Mouse (Mus musculus): Measurements from ENCODE around the gene Pim3. TPM values are rescaled to one million over a fixed set of nuclear protein-coding genes. Genes with fewer than 3 reads are reported as not detected.

Gene Pim3
- total RNA-seq, 4 experiments from 2014 or later: 62.7 to 164 (median 75.8) TPM

DNA sequence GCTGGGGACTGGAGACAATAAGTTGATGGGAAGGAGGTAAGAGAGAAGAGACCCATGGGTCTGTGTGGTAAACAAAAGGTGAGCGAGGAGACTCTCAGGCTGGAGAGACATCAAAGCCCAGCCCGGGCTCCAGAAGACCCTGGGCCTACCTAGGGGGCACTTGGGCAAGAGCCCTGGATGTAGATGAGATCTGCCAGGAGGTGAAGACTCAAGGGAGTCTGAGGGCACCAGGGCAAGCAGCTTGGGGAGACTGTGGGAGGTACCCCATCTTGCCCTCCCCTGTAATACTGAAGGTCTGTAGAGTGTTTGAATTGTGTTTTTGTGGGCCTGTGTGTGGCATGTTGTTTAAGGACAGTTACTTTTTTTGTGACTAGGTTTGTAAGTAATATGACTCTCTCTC, 3.3 kb upstream of the Pim3 start:
- DNase-seq: no peak

DNA sequence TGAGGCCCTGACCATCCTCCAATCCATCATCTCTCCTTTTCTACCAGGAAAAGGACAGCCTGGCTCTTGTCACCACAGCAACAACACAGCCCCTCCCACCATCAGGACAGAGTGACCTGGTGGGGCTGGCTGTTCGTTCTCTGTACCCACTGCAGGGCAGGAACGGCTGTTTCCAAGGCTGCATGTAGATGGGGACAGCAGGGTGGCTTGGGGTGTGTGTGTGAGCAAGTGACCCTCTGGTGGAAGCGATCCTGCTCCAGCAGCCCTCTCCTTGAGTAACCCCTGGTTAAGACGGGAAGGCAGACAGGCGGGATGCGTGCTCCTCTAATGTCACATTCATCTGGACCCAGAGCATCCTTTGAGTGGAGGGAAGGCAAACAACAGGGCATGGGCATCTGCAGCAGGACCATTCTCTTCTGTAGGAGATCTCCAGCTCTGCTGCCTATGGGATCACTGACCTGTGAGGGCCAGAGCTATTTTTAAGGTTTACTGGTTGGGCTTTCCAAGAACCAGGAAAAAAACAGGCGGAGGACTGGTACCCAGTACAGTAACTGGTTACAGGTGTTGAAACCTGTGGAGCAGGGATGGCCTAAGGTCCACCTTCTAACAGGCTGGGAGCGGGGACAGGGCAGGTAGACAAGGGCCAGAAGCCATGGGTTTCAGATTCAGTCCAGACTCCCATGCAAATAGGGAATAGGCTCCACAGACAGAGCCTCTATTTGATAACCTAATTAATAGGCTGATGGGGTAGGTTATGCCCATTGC, 2.6 kb upstream of the Pim3 start:
- no peak for DNase-seq

DNA sequence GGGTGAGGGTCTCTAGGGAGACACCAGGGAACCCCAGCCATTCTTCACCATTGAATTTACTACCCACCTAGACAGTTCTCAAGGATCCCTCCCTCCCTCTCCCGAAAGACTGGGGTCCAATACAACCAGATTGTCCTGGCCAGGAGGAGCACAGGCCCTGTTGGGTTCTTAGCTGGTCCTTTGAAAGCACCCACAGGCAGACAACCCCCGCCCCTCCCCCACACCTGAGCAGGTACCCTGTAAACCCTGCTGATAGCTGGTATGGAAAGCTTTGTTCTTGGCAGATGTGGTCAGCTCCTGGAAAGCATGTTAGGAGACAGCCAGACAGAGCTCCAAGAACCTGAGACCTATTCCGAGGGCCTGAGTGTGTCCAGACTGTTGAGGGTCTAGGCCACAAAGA, 1.2 kb upstream of the Pim3 start:
- no peak for DNase-seq

DNA sequence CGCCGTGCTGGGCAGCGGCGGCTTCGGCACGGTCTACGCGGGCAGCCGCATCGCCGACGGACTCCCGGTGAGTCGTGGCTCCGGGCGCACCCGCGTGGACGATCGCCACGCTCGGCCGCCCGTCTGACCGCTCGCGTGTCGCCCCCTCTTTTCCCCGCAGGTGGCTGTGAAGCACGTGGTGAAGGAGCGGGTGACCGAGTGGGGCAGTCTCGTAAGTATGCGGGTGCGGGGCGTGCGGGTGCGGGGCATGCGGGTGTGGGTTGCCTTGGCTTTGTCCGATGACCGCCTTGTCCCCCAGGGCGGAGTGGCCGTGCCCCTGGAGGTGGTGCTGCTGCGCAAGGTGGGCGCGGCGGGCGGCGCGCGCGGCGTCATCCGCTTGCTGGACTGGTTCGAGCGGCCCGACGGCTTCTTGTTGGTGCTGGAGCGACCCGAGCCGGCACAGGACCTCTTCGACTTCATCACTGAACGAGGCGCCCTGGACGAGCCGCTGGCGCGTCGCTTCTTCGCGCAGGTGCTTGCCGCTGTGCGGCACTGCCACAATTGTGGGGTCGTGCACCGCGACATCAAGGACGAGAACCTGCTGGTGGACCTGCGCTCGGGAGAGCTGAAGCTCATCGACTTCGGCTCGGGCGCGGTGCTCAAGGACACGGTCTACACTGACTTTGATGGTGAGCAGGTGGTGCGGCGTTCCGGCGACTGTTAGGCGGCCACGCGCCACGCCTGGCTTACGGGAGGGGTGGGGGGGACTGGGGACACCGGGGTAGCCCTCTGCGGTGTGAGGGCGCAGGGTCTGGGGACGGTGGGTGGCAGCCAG, 1.1 kb downstream of the Pim3 start:
- DNase-seq: peak; percentile 67

DNA sequence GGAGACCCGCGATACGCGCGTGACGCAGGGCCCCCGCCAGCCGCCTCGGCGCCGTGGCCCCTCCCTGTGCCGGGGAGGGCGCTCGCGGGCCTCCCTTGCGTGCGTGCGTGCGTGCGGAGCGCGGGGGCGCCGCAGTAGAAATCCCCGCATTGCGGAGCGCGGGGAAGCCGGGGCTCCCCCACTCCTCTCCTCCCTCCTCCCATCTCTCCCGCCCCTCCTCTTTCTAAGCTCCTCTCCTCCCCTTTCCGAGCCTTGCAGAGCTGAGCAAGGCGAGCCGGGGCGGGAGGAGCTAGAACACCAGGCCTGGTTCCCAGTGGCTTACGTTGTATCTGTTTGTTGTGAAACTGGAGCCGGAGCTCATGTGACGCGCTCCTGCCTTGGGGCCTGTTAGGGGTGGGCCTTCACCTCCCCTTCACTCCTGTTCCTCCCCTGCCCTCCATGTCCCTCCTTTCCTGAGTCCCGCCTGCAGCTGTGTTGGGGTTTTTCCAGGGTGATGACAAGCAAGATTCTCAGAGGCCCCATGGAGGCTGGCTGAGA, 1.8 kb downstream of the Pim3 start:
- DNase-seq: peak; percentile 97

DNA sequence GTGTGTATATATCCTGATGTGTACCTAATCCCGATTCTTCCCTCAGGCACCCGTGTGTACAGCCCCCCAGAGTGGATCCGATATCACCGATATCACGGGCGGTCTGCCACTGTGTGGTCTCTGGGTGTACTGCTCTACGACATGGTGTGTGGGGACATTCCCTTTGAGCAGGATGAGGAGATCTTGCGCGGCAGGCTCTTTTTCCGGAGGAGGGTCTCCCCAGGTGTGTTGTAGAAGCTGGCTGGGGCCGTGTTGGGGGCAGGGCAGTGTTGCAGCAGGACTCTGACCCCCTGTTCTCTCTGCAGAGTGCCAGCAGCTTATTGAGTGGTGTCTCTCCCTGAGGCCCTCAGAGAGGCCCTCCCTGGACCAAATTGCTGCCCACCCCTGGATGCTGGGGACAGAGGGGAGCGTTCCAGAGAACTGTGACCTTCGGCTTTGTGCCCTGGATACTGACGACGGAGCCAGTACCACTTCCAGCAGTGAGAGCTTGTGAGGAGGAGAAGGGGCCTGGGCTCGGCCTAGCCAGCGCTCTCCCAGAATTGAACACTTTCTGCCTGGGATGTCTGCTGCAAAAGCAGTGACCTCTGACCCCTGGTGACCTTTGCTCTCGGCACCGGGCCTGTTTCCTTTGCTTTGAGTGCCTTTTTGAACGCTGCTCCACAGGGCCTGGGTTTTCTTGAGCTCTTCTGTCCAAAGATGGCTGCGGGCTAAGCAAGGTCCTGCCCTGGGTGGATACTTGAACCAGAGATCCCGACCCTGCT, 2.5 kb downstream of the Pim3 start:
- DNase-seq: peak; percentile 67

DNA sequence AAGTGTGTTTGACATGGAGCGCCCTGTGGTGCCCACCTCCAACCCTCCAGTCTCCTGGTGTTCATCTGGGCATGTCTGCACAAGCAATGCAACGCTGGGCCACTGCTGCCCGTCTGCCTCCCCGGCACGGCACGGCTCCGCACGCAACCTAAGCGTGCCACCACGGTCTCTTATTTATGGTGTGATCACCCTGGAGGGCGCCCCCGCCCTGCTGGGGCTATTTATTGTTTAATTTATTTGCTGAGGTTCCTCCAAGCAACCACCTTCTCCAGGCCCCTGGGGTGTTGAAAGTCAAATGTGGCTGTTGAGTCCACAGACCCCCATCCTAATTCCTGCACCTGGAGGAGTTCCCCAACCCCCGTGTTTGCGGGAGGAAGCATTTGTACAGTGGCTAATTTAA, 3.1 kb downstream of the Pim3 start:
- no peak for DNase-seq

DNA sequence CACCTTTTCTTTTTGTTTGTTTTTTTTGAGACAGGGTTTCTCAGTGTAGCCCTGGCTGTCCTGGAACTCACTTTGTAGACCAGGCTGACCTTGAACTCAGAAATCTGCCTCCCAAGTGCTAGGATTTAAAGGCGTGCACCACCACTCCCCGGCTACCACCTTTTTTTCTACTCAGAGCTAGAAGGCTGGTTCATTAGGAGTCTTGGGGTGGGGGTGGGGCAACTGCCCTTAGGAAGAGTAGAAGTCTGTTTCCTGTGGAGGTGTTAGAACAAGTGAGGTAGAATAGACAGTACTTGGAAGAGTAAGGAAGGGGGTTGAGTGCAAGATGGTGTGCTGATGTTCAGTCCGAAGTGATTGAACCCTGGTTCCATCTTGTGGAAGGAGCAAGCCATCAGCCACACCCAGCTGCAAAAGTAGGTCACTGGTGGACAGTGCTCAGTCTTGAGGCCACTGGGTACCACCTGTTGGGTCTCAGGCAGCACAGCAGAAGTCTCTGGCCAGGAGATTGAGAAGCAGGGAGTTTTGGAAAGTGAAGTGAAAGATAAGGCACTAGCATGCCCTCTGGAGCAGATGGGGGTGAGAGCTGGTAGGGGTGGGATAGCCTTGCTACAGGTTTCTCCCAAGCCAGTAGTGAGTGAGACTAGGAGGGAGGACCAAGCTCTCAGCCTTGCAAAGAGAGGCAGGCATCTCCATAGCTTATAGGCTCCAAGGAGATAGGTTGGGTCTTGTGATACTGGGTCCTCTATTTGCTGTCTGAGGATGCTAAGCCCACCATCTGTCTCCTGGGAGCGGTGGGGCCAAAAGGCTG, 4.1 kb downstream of the Pim3 start:
- no peak for DNase-seq

DNA sequence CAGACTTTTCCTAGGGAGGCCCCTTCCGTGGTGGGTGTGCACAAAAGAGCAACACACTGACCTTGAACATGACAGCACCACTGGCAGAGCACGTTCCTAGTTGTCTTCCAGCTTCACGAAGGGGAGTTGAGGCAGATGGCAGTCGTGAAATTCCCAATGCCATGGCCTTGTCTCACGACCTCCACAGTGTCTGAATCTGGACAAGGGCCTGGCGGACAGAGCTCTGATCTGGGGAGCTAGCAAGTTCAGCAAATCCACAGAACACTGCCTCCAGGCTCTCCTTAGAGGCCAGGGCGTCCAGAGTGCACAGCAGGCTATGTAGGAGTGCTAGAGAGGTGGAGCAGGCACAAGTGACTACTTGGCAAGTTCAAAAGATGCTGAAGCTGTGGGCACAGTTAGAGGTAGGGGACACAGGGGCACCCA, 5.0 kb downstream of the Pim3 start:
- DNase-seq: peak; percentile 70

DNA sequence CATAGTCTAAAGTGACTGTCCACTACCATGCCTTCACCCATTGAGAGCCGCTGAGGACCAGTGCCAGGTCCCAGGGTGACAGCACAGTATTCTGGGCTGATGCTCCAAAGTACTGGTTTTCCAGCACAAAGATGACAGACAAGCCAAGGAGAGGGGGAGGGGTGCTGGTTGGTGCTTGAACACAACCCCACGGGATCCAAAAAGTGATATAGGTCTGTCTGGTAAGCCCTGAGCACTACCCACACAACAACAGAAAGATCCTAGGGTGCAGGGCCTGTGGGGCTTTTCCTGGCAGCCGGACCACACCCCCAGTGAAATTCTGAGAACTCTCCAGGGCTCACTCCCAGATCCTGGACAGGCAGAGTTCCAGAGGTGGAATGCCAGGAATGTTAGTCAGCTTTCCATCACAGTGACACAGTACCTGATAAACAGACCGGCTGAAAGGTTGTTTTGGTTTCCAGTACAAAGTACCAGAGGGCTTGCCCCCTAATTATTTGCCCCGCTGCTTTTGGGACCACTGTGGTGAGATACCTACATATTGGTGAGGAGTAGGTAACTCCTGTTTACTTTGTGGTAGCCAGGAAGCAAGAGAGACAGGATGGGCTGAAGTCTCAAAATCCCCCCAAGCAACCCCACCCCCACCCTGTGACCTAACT, 5.5 kb downstream of the Pim3 start:
- peak; percentile 66 for DNase-seq

DNA sequence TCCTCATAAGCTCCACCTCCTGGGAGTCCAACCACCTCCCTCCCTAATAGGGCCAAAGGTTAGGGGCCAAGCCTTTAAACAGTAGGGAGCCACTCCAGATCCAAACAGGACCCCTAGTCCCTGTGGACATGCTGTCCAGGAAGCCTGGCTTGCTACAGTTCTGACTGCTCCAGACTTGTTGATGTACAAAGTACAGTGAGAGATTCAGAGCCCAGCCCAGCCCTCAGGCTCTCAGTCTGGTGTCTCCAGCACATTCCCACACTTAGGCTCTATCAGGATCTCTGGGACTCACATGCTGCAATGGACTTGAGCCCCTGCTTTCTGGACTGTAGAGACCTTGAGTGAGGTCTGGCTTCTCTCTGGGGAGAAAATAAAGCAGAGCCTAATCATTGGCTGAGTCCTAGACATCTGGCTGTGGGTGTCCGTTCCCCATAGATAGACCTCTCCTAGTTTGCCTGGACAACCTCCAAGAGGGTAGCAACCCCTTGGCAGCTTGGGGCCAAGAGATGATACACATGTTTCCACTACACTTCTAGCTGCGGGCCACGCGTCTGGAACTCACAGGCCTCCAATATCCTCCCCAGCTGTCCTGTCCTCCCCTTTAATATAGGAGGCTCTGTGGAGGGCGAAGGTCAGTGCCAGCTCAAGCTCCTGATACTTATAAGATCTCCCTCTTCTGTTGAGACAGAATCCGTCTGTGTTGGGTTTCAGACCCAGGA, 6.2 kb downstream of the Pim3 start:
- no peak for DNase-seq

DNA sequence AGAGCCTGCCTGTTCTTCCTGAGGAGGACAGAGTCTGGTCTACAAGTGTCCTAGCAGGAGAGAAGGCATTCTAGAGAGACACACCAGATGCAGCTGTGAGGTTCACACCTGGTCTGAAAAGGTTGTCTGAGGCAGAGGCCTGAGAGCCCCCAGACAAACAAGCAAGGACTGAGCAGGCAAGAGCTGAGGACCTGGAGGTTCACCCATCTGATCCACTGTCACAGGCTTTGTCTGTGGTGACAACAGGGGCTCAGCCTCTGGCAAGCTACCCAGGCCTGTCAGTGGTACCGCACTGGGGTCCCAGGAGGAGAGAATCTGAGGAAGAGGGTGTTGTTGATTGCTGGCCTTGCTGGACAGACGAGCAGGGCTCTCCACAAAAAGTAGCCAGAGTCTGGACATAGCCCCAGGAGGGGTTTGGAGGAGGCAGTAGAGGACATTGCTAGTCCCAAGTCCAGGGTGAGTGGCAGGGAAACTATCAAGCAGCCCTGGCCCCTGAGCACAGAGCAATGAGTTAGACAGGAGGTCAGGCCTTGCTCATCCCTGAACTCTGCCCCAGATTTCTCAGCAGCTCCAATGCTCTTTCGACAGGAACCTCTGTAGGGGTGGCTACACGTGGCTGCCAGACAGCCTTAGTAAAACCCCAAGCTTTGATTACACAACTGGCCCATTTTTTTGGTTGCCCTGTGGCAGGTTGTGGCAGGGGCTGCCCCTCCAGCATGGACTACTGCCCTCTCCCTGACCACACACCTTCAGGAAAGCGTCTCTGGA, 8.6 kb downstream of the Pim3 start:
- peak; percentile 87 for DNase-seq

DNA sequence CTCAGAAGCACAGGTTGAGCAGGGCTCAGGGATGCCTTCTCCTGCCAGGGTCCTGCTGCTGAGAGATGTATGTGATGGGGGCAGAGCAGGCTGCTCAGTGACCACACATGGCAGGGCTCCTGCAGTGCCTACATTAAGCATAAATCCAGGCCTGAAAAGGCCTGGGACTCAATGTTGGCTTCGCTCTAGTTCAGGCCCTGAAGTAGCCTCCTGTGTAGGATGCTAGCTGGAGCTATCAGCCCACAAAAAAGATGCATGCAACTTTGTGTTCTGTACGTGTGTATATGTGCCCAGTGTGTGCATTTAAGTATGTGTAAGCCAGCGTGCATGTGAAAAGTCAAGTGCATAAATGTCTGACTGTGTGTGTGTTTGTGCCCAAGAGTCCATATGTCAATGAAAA, 12.1 kb downstream of the Pim3 start:
- DNase-seq: no peak

DNA sequence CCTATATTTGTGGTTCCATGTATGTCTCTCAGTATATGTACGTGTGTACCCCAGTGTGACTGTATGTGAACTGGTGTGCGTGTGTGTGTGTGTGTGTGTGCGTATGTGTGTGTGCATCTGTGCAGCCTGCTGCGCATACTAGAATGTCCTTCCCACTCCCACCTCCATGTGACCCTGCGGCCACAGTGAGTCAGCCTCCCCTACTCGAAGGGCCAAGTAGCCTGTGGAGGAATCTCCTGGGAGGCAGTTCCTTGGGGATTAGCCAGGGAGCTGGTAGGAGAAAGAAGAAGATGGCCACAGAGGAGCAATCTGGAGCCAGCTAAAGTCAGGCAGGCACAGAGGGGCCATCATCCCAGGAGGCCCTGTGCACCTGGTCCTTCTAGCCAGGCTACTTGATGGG, 12.5 kb downstream of the Pim3 start:
- no peak for DNase-seq

DNA sequence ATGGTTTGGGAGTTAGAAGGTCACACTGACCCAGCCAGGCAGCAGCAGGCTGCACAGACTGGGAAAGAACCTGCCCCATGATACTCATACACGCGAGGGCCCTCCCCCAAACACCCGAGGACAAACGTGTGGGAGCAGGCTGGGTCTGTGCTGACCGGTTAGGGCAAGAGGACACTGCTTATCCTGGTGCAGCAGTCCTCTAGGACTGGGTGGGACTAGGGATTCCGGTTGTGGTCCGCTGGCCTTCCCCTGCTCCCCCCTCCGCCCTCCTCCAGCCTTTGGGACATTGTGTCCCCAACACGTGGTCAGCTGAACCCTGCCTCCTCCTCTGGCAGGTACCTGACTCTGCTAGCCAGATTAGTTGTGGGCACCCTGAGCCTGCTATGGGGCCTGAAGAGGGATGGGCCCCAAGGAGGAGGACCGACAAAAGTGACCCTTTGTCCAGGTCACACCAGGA, 13.7 kb downstream of the Pim3 start:
- DNase-seq: no peak

DNA sequence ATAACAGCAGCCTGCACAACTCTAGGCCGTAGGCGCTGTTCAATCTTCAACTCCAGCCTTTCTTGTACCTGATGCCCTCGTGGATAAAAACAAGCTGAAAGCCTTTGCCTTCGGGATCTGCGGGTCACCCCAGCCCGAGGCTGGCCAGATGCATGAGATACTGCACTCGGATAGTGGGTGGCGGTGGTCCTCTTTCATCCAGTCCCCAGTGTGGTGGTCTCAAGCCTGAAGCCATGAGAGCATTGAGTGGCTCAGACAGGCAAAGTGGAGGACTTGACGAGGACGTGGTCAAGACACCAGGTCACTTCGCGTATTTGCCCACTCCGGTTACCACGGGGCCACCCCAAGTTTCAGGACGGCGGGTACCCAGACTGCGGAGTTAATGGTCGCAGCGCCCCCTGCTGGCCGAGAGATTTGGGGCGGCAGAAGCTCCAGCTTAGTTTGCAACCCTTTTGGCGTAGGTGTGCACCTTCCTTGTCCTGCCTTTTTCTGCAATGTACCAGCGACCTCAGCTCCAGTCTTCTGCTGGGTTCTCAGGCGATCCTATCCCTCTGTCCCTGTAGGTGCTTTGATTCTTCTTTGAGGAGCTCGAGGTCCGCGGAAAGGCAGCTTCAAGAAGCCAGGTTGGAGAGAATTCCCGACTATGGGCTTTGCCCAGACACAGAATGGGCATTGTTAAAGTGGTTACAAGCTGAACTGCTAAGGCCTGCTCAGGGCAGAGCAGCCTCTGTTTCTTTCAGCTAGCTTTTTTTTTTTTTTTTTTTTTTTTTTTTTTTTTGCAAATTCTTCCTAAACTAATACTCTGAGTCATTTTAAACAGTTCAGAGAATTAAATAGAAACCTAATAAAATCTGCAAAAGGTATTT, 14.4 kb downstream of the Pim3 start:
- DNase-seq: no peak

DNA sequence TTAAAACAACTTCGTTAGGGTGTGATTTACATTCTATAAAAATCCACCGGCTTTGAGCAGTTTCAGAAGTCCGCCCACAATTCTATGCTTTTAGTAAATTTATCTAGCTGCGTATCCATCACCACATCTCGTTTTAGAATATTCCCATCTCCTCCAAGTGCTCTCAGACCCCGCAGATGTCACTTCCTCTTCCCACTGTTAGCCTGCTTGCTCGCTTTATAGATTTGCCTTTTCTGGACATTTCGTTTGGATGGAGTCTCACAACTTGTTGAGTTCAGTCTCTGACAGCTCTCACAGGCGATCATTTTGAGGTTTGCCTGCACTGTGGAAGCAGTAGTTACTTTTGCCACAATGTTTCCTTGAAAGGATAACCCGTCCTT, 15.0 kb downstream of the Pim3 start:
- no peak for DNase-seq

DNA sequence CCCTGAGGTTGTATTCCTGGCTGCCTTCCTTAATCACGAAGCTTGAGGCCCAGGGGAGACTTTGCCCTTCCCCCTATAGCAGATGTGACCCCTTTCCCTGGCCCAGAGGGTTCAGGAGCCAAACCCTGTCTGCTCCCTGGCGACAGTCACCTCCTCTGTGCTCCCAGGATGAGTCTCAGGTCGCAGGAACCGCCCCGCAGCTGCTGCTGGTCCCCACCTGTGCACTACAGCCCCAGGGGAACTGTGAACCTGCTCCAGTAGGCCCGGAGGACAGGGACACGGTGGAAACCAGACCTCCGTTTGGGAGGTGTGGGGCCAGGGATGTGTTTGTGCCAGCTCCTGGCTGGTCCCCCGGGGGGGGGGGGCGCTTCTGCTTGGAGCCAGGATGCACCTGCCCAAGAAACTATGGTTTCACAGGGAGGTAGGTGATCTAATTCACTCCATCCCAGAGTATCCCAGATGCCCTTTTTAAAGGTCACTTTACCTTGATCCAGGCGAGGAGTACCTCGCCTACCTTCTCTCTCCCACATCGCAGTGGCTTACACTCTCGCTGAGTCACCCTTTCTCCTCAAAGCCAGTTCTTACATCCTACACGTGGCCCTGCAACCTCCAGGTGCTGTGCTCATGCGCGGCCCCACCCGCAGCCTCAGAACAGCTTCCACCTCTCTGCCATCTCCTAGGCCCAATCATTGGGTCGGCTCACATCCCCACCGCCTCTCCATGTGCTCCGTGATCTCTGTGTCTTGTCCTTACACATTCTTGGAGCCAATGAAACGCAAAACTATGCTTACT, 19.5 kb downstream of the Pim3 start:
- no peak for DNase-seq
